Mouse (Mus musculus): ENCODE data around the gene Saa2.

The Saa2 gene

DNA sequence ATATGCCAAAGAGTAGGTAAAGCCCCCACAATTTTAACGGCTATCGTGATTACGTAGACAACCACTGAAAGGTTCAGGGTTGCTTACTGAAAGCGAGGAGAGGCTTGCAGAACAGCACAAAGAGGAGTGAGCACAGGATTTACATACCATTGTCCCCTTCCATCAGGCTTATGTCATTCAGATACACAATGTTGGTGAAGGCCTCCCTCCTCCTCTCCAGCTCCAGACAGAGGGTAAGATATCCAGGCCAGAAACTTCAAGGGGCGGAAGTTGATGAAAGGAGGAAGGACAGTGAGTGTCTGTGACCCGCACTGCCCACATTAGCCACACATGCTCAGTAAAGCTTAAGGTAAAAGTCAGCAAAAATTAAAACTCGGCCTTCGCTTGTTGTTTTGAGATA lies 13.1 kb downstream of the Saa2 start:
- DNase-seq, result no peak

GRCm38 (mm10) chr7:46767371-46767770 lies 15.8 kb downstream of the Saa2 start:
- no peak for DNase-seq

GRCm38 (mm10) chr7:46768451-46768850 lies 16.9 kb downstream of the Saa2 start:
- DNase-seq, result no peak

- DNase-seq, result no peak
Observed at GRCm38 (mm10) chr7:46770706-46771105, 19.1 kb downstream of the Saa2 start.

- DNase-seq, result no peak
Observed at GRCm38 (mm10) chr7:46789177-46789849, 37.7 kb downstream of the Saa2 start.

DNA sequence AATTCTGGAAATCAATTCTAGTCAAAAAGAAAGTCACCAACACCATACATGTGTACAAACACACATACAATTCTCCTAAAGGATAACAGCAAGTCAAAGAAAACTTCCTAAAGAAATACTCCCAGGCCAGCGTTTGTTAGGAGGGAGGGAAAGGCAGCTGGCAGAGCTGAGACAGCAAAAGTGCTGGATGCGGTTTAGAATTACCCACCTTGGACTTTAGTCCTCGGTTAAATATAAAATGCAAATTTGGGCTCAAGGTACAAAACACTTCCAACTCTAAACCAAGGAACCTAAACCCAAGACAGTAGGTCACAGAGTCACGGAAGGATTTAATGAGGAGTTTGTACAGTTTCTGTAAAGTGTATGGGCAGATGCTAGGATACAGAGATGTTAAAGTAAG lies 42.3 kb downstream of the Saa2 start:
- no peak for DNase-seq

DNA sequence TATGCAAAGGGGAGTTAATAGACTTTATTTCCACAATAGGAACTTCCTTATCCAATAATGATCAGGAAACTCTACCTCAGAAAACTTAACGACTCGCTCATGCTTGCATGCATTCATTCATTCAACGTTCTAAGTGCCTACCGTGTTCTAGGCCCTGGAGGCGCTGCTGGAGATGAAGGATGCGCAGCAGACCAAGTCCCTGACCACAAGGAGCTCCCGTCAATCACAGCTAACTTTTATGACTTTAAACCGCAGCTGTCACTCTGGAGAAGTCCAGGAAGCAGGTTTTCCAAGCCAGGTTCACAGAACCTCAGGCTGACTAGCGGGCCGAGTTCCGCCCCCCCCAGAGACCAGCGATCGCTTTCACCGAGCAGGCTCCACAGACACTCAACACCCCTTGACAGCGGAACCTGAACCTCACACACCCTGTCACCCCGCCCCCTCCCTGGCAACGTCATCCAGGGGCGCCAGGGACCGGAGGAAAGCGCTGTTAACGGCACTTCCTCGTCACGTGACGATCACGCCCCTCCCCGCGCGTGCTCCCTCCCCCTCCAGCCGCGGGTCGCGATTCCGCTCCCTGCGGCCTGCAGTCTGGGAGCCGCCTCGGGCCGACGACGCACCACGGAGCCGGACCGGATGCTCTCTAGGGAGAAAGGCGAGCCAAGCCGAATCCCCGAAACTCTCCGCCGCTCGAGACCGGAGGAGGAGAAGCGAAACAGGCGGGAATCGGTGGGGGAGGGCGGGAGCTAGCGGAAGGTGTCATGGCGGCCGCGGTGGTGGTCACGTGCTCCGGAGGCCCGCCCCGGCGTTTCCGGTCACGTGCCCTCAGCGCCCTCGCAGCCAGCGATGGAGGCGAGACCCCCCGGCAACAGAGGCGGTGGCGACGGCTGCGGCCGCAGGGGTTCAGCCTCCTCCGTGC lies 44.0 kb downstream of the Saa2 start, which contains the start of the genes Hps5 and Gtf2h1:
Hps5 (minus strand) TSS at position 778 of the 919 bp plus-strand sequence.
Gtf2h1 (plus strand) TSS at position 817 of the 919 bp plus-strand sequence.
- peak; percentile 96 for DNase-seq

- DNase-seq, result no peak
Observed at GRCm38 (mm10) chr7:46796206-46796679, 44.7 kb downstream of the Saa2 start.

- no peak for DNase-seq
Observed at GRCm38 (mm10) chr7:46796779-46797178, 45.2 kb downstream of the Saa2 start.
